Comparison of ENCODE assay signal across 8 mouse cellular contexts in genomic region chr9:40783641-40784373, GRCm38 (mm10). TPM values are rescaled to one million over a fixed set of nuclear protein-coding genes. Genes with fewer than 3 reads are reported as not detected.
DNase-seq lines count a peak whose midpoint lies in the region; ATAC-seq and TF ChIP-seq lines count a peak whose summit lies in the region.

No protein-coding gene starts in this region.

- peaks cover 75% of the 10 kb centered on the region for H3K4me1 ChIP-seq in E14TG2a.4 (replicated peaks; ENCODE audit: low read depth, low read length)
- peaks cover 2% of the 10 kb centered on the region for H3K4me1 ChIP-seq in cortical plate, adult 2 months (ENCODE audit: control insufficient read depth, insufficient read depth, low read length)
- H3K4me1 ChIP-seq in heart, embryonic 12.5 days (replicated peaks), result peaks cover 34% of the 10 kb centered on the region
- peaks cover 28% of the 10 kb centered on the region for H3K4me1 ChIP-seq in kidney, embryonic 16.5 days (ENCODE audit: insufficient read depth, low read length)
- H3K4me1 ChIP-seq in small intestine, adult 2 months (ENCODE audit: control insufficient read depth, insufficient read depth, insufficient read length, low read length), result peaks cover 21% of the 10 kb centered on the region

- WGBS in heart, embryonic 12.5 days, result 24% methylated on average over 13 of the region's 13 CpGs
- WGBS in kidney, embryonic 16.5 days, result 20% methylated on average over 13 of the region's 13 CpGs
- WGBS in small intestine, adult 2 months, result 33% methylated on average over 13 of the region's 13 CpGs

- peak overlapping the region; percentile 74 for H3K4me3 ChIP-seq in E14TG2a.4 (replicated peaks; ENCODE audit: low read length)
- H3K4me3 ChIP-seq in cortical plate, adult 2 months (ENCODE audit: insufficient read depth, low read length), result no peak overlapping the region
- no peak overlapping the region; the same call in 1 of the 2 replicates for H3K4me3 ChIP-seq in heart, embryonic 12.5 days
- no peak overlapping the region for H3K4me3 ChIP-seq in kidney, embryonic 16.5 days (ENCODE audit: low read length)
- no peak overlapping the region; the same call in 1 of the 2 replicates for H3K4me3 ChIP-seq in small intestine, adult 2 months (ENCODE audit: low read depth, low read length)

- H3K27me3 ChIP-seq in E14TG2a.4 (ENCODE audit: insufficient read depth, low read length), result no peaks in the 10 kb centered on the region
- H3K27me3 ChIP-seq in heart, embryonic 12.5 days (replicated peaks), result no peaks in the 10 kb centered on the region
- H3K27me3 ChIP-seq in kidney, embryonic 16.5 days (ENCODE audit: insufficient read depth, low read length), result no peaks in the 10 kb centered on the region
- no peaks in the 10 kb centered on the region for H3K27me3 ChIP-seq in small intestine, adult 2 months (ENCODE audit: control insufficient read depth, insufficient read depth, low read length)

- no peak for TF ChIP-seq POLR2A in cortical plate, adult 2 months (IDR thresholded peaks at IDR 0.05; ENCODE audit: extremely low read depth, insufficient read depth, low read length)
- no peak; the same call in 1 of the 2 replicates for TF ChIP-seq POLR2A in small intestine, adult 2 months (IDR thresholded peaks at IDR 0.05; ENCODE audit: low read depth, low read length)

- DNase-seq in lung, postnatal 25 days (ENCODE audit: low spot score), result peak; percentile 92
- DNase-seq in cerebellum, postnatal 36 days, result no peak
- no peak for DNase-seq in left cerebral cortex, adult 9 months (ENCODE audit: low spot score in 2 of 2)

- peak overlapping the region; percentile 97 for H3K27ac ChIP-seq in cortical plate, adult 2 months (ENCODE audit: insufficient read depth, low read length)
- H3K27ac ChIP-seq in heart, embryonic 12.5 days (ENCODE audit: poor library complexity, severe bottlenecking), result peak overlapping the region; percentile 31
- H3K27ac ChIP-seq in kidney, embryonic 16.5 days (ENCODE audit: low read length), result peak overlapping the region; percentile 74
- H3K27ac ChIP-seq in small intestine, adult 2 months (ENCODE audit: insufficient read depth, low read depth, low read length), result peak overlapping the region; percentile 79

- no peak overlapping the region for H3K9ac ChIP-seq in heart, embryonic 12.5 days
- peak overlapping the region; percentile 29; the same call in 1 of the 2 replicates for H3K9ac ChIP-seq in kidney, embryonic 16.5 days (replicated peaks; ENCODE audit: low read length)

- H3K9me3 ChIP-seq in E14TG2a.4 (ENCODE audit: low read length), result no peaks in the 10 kb centered on the region
- no peaks in the 10 kb centered on the region for H3K9me3 ChIP-seq in heart, embryonic 12.5 days (replicated peaks)
- H3K9me3 ChIP-seq in kidney, embryonic 16.5 days (ENCODE audit: low read length), result no peaks in the 10 kb centered on the region

- TF ChIP-seq CTCF in E14TG2a.4 (conservative IDR thresholded peaks at IDR 0.05; ENCODE audit: low read length), result no peak
- no peak for TF ChIP-seq CTCF in cortical plate, adult 2 months (IDR thresholded peaks at IDR 0.05; ENCODE audit: extremely low read depth, insufficient read depth, low read length)
- no peak for TF ChIP-seq CTCF in small intestine, adult 2 months (IDR thresholded peaks at IDR 0.05; ENCODE audit: extremely low read depth, insufficient read length, insufficient replicate concordance, low read depth, low read length)

- H3K4me2 ChIP-seq in heart, embryonic 12.5 days, result peak overlapping the region; percentile 52
- H3K4me2 ChIP-seq in kidney, embryonic 16.5 days (replicated peaks; ENCODE audit: low read depth, low read length), result peak overlapping the region; percentile 17; the same call in 1 of the 2 replicates

- H3K36me3 ChIP-seq in E14TG2a.4 (ENCODE audit: insufficient read depth, low read length), result no peaks in the 10 kb centered on the region
- no peaks in the 10 kb centered on the region for H3K36me3 ChIP-seq in heart, embryonic 12.5 days
- no peaks in the 10 kb centered on the region; the same call in 1 of the 2 replicates for H3K36me3 ChIP-seq in kidney, embryonic 16.5 days (ENCODE audit: insufficient read depth, low read length)
- H3K36me3 ChIP-seq in small intestine, adult 2 months (ENCODE audit: control insufficient read depth, insufficient read depth, low read length), result no peaks in the 10 kb centered on the region

- ATAC-seq in heart, embryonic 12.5 days (ENCODE audit: insufficient number of reproducible peaks, low FRiP score), result 0 out of 2 replicates have a peak, but pooled peaks have one; percentile 51
- peak; percentile 68; the same call in 1 of the 2 replicates for ATAC-seq in kidney, embryonic 16.5 days (ENCODE audit: low FRiP score, low TSS enrichment)

RNA-seq across cellular contexts. Expression of gene Hspa8, which starts 17.0 kb away (rescaled TPM):
- 1,998 and 2,235 TPM in 2 replicates for polyA plus RNA-seq in cortical plate, adult 2 months (2012; rRNA removed)
- 2,193 and 2,206 TPM in 2 replicates for polyA plus RNA-seq in heart, embryonic 12.5 days (2016; fragmentation: Nextera tagmentation; extraction: Ambion mirVana)
- polyA plus RNA-seq in kidney, embryonic 16.5 days (2015; fragmentation: Nextera tagmentation; extraction: Ambion mirVana), result 2,859 and 3,187 TPM in 2 replicates
- 685 and 816 TPM in 2 replicates for polyA plus RNA-seq in small intestine, adult 2 months (2012; rRNA removed)

Comparison
In these comparisons a context has a peak if more than half of its experiments do, and no peak if none do; other contexts are left out.
1. H3K27ac ChIP-seq: peak in every context shown above with its lines; median percentile 97 in cortical plate, adult 2 months; 79 in small intestine, adult 2 months; 74 in kidney, embryonic 16.5 days; 31 in heart, embryonic 12.5 days.